Mouse (Mus musculus) activated CD4-positive, CD25-positive, alpha-beta regulatory T cell, adult 4 months (primary cell): Measurements from ENCODE around the gene Dhh. TPM values are rescaled to one million over a fixed set of nuclear protein-coding genes. Genes with fewer than 3 reads are reported as not detected.

ENCODE experiments used
- ATAC-seq: one replicate; pipeline ENCODE4 v1.8.0; 2017
- polyA plus RNA-seq, 2 experiments: library from polyadenylated mRNA; unstranded; fragments of 100-300 nt; shearing (Covaris generic); gene quantifications; one replicate each; pipeline ENCODE4 v1.2.1; 2017

Gene Dhh
- polyA plus RNA-seq, 2 experiments from 2014 or later = 0.11 to 0.15 TPM

DNA sequence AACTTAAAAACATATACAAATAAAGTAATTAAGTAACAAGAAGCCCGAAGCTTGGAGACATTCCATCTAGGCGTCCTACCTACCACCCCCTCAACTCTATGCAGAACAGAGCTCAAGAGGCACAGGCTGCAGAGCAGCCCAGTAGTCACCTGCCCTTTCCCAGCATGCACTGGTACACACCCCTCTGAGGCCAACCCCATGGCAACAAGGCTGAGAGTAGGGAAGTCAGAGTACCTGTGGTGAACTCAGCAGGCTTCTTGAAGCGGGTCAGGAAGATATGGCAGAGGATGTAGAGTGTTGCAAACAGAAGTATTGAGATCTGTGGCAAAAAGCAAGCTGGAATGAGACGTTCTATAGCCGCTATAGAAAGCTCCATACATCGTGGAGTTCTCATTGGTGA, 16.6 kb upstream of the Dhh start:
- no peak for ATAC-seq

DNA sequence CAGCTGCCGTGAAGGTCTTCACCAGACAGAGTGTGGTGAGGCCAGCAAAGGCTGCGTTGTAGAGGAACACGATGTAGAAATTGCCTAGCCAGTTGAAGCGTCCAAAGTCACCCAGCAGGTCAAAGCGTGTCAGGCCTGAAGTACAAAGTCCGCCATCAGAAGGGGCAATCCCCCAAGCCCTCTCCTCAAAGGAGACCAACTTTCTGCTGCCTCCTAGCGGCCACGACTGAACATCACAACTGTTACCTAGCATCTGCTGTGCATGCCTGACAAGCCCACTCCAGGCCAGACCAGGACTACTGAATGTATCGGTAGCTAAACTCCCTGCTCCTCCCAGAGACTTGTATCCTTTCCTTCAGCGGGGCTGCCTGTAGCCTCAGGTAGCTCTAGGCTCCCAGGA, 6.4 kb upstream of the Dhh start:
- ATAC-seq = no peak

DNA sequence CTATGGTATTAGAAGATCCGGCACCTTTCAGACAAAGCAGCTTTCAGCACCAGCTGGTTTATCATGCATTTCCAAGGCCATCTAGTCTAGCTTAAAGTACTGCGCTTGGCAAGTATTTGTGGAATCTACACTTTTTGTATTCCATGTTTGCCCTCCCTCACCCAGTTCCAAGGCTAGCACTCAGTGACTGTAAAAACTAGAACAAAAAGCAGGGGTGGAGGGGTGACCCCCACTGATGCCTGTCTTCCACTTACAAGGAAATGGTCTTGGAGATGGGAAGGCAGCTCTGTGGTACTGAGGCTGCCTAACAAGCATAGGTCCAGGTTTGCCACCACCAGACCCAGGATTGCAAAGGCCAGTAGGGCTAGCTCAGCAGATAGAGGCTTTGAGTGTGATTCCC, 4.3 kb upstream of the Dhh start:
- ATAC-seq = no peak

DNA sequence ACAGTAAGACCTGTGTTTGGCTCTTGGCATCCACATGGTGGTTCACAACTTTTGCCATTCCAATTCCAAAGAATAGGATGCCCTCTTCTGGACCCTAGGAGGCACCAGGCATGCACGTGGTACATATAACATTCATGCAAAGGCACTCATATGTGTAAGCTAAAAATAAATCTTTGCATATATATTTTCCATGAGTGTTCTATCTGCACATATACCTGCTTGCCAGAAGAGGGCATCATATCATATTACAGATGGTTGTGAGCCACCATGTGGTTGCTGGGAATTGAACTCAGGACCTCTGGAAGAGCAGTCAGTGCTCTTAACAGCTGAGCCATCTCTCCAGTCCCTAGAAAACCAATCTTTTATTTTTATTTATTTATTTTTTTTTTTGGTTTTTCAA, 3.2 kb upstream of the Dhh start:
- ATAC-seq = no peak

DNA sequence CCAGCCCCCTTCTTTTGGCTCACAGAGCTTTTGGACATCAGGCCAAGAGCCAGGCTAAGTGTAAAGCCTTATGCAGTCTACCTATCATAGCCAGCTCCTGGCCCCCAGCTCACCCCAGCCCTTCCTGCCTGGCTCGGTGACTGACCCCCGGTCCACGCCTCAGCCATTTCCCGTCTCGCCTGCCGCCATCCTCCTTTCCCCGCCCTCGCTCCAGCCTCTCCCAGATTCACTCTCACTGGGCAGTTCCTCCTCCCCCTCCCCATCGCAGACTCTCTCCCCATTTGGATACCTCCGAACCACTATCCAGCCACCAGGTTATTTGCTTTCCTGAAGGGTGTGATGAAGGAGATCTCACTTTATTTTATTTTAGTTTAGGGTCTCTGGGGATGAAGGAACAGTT, 845 bp downstream of the Dhh start:
- no peak for ATAC-seq

DNA sequence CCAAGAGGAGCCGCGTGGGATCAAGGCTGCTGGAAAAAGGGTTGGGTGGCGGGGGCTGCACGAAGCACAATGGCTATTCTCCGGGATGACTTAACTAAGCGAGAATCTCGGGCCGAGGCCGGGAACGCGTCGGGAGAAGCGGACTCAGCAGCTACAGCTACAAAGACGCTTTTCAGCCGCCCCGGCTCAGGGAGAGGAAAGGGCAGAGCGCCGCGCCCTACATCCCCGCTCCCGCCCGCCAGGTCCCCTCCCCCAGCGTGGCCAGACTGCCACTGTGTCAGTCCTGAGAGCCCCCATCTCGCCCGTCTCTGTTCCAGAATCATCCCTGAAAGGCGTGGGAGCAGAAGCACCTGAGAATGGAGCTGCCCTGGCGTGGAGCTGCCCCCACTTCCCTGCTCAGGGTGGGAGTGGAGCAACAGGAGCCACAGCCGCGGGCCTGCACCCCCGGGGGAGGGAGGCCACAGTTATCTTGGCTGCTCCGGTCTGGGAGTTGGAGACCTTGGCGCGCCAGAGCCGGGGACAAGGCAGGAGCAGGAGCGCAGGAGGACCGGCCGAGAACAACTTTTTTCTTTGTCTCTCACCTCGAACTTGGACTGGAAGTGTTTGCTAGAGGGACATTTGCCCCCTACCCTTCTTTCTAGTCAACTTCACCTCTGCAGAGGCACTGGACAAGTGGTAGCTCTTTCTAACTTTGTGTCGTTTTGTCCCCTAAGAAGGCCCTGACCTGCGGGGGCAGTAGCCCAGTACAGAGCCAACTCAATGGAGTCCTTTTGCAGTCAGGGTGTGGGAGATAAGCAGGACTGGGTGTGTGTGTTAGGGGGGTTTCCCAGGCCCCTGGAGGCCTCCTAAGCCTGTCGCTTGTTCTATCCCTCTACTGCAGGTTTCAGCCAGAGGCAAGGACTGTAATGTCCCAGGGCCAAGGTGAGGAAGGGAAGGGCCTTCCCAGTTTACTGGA, 2.4 kb downstream of the Dhh start:
- no peak for ATAC-seq

DNA sequence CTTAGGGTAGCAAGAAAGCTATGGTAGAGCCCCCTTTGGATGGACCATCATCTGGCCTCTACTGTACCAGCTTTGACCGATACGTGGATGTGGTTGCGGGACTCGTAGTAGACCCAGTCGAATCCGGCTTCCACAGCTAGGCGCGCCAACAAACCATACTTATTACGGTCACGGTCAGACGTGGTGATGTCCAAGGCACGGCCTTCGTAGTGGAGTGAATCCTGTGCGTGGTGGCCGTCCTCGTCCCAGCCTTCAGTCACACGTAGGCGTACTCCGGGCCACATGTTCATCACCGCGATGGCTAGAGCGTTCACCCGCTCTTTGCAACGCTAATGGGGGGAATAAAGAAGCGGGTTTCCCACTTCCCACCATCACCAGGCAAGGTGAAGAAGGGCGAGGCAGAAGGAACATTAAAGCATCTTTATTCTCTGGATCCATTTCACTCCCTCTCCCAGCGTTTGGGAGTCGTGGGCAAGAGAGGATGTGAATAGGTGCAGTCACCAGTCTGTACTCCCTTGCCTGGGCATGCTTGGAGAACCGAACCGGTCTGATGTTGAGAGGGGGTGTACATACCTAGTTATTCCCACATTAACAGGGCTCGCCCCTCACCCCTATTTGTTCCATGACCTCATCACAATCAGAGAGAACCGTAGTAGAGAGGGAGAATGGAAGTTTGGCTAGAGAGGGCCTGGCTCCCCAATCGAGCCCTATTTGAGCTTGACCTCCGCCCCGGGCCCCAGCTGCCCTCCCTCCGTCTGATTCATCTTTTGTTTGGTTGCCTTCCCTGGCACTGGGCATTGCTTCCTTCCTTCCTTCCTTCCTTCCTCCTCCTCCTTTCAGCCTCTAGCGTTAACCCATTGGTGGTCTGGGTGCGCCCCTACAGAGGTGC, 3.4 kb downstream of the Dhh start:
- ATAC-seq = no peak

DNA sequence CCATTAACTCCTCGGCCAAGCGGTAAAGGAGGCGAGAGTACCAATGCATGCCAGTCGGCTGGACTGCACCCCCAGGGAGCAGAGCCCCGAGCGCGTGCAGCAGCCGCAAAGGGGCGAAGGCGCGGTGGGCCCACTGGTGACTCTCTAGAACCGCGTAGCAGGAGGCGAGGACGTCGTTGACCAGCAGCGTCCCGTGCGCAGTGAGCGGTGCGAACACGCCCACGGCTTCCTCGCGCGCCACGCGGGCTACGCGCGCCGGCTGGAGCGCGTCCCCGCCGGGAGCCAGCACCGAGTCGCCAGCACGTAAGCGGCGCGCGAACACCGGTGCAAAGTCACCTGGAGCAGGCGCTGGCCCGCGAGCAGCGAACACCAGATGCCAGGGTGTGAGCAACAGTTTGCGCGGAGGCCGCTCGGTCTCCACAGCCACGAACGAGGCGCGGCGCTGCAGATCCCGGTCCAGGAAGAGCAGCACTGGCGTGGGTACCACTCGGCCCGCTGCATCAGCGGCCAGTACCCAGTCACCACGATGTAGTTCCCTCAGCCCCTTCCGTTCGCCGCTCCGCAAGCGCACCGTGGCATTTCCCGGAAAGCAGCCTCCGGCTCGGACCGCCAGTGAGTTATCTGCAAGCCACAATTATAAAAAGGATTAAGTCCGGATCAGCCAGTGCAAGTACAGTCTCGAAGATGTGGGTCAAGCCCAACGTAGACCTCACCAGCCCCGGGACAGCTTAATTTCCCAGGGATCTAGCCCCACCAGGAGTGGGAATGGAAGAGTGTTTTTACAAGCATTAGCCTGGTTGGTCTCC, 4.2 kb downstream of the Dhh start, which contains the start of gene Rhebl1:
Gene Rhebl1 (minus strand): TSS at position 601 of the 806 bp plus-strand sequence.
- peak; percentile 21 for ATAC-seq

DNA sequence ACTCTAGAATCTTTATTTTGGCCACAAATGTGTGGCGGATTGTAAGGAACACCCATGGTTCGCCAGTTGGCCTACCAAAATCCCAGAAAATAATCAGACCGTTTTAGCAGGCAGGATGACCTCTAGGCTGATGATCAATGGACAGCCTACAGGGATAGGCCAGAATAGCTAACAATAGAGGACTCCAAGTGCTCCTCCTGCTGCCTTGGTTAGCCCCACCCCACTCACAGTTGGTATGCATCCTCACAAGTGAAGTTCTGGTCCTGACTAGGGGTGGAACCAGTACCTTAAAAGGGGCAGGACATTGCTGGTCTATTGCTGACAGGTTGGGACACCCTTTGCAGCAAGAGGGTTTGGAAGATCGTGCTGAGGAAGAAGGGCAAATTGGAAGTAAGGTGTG, 5.3 kb downstream of the Dhh start:
- no peak for ATAC-seq

DNA sequence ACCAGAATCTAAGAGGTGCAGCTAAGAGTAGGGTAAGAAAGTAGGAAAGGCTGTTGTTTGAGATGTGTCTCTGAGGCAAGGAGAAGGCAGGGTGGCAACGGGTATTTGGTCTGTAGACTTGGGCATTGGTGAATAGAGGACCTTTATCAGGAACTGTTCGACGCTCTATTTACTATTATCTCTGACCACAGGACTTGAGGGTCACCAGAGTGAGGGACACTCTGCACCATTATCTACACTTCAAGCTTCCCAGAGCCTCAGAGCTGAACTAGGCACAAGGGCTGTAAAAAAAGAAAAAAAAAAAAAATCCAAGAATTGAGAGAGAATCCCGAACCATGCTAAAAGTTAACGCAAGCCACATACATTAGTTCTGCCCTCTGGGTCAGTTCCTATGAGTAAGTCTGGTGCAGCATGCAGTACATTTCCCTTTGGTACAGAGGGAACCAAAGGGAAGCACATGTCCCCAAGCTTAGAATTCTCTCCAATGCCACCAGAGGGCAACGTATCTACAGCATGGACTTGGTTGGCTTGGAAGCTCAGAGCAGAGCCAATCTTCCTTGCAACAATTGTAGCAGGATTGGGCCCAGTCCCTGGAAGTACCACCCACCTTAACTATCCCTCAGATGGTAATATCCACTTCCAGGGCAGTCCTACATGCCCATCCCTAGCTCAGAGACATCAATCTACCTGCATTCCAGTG, 6.3 kb downstream of the Dhh start:
- ATAC-seq = peak; percentile 78

DNA sequence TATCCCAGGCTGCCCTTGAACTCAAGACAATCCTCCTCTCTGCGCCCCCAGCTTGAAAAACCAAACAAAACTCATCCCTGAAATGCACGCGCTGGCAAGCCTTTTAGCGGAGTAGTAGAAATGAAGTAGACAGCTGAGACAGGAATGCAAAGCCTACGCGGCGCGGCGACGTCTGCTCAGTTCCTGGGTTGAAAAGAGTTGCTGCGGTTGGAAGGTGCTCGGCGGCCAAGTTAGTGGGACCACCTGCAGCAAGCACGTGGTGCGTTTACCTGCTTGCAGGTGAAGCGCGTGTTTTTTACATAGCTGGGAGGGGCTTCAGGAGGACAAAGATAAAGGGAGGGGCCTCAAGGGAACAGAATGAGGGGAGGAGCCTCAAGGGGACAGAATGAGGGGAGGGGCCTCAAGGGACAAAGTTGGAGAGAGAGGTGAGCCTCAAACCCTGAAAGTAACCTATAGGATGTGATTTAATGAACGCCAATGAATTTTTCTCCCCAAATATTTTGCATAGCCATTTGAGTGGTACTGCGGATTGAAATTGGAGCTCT, 7.1 kb downstream of the Dhh start:
- no peak for ATAC-seq

DNA sequence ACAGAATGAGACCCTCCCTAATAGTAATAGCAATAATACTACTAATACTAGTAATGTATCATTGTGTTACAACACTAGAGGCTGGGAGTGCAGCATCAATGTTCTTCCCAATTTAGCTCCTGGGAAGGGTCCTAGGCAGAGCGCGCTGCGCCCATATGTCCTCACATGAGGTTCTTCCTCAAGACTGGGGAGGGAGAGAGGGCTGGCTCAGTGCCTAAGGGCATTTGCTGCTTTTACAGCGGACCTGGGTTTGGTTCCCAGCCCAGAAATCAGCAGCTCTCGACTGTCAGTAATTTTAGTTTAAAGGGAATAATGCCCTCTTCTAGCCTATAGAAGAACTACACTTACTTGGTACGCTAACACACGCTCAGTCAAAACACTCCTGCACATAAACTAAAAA, 10.8 kb downstream of the Dhh start:
- no peak for ATAC-seq

DNA sequence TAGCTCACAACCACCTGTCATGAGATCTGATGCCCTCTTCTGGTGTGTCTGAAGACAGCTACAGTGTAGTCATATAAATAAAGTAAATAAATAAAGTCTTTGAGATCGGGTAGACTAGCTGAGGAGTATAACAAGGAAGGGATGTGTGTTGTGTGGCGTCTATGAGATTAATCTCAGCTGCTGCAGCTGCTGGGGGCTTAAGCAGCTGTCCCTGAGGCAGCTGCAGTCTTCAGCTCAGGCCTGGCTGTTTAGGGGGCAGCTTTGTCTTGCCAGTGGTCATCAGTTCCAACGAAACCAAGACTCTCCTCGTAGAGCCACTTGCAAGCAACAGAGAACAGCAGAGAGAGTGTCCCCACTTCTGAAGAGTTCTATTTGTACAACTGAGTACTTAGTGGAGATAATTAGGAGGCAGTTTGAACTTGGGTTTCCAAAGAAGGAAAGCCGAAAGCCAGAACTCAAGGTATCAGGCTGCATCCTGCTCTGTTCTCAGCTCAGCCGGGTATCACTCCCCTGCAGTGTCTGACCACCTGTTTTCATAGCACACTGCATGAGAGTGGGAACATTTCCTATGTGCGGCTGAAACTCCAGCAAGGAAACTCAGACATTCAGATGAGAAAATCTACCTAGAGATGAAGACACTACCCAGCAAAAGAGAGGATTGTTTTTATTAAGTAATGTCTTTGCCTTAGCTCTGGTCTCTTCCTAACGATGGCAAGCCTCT, 11.5 kb downstream of the Dhh start:
- ATAC-seq = no peak

DNA sequence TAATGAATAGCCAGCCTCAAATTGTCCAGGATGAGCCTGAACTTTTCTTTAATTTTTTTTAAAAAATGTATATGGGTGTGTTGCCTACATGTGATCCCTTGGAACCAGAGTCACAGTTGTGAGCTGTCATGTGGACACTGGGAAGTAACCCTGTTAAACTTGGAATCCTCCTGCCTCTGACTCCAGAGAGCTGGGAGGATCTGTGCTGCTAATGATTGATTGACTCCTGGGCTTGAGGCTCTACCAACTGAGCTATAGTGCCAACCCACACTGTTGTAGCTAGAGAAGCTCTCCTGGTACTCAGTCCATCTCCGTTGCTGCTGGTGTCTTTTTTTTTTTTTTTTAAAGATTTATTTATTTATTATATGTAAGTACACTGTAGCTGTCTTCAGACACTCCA, 14.2 kb downstream of the Dhh start:
- no peak for ATAC-seq

DNA sequence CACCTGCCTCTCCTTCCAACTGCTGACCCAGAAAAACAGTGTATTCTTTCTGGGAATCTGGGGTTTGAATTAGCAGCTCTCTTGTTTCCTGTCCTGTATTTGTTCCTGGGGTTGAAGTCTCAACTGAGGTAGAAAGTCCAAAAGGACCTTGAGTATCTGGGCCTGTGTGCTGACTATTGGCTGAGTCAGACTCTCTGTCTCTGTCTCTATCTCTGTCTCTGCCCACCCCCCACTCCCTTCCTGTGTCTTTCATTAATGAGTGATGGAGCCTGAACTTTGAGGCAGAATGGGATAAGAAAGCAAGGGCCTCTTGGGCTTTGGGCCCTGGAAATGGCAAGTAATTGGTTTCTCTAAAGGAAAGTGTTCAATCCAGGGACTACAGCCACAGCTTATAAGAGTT, 14.7 kb downstream of the Dhh start:
- no peak for ATAC-seq

DNA sequence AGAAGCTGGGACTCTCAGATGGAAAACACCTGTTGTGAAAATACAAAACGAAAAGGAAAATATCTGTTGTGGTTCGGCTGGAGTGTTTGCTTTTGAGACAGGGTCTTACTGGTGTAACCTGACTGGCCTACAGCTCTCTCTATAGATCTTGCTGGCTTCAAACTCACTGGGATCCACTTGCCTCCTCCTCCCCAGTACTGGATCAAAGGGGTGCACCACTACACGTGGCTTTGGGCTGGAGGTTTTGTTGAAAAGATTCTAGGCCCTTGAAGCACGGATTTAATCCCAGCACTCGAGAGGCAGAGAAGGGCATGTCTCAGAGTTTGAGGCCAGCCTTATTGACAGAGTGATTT, 16.7 kb downstream of the Dhh start:
- no peak for ATAC-seq

DNA sequence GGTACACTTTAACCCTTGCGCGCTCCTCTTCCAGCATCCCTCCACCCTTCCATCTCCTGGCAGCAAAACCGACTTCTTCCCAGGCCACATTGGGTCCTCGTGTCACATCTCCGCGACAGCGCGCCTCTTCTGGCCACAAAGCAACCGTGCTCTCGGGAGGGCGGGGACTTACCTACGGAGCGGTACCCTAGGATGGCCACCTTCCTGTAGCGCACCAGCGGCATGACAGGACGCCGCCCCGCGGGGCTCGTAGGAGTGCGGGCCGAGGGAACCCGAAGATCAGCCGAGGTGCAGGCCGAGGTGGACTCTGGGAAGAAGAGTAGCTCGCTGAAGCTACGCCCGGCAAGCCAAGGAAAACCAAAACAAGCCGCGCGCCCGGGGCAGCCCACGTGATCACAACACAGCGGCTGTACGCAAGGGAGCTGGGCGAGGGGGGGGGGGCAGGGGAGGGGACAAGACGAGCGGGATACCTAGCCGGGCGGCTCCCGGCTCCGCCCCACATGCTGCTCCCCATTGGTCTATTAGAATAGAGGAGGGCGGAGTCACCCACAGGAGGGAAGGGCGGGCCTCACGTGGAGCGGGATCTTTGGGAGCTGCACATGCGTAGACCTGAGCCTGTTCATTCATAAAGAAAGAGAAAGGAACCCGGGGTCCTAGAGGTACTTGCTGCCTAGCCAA, 17.2 kb downstream of the Dhh start:
- ATAC-seq = peak; percentile 84

DNA sequence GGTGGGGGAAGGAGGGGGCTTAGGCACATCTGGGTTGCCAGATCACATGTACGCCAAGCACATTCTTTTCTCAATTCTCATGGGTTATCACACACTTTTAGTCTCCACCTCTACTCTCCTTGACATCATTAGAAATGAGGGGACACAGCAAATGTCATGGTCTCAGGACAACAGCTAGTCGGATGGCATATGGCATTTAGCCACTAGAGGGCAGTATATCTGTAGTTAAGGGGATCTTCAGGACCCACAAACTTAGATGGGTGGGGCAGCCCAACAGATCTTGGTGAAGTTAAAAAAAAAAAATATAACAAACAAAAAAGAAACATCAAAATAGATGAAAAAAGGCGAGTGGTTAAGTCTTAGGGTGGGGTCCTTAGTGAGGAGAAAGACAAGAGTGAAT, 21.0 kb downstream of the Dhh start:
- ATAC-seq = no peak

DNA sequence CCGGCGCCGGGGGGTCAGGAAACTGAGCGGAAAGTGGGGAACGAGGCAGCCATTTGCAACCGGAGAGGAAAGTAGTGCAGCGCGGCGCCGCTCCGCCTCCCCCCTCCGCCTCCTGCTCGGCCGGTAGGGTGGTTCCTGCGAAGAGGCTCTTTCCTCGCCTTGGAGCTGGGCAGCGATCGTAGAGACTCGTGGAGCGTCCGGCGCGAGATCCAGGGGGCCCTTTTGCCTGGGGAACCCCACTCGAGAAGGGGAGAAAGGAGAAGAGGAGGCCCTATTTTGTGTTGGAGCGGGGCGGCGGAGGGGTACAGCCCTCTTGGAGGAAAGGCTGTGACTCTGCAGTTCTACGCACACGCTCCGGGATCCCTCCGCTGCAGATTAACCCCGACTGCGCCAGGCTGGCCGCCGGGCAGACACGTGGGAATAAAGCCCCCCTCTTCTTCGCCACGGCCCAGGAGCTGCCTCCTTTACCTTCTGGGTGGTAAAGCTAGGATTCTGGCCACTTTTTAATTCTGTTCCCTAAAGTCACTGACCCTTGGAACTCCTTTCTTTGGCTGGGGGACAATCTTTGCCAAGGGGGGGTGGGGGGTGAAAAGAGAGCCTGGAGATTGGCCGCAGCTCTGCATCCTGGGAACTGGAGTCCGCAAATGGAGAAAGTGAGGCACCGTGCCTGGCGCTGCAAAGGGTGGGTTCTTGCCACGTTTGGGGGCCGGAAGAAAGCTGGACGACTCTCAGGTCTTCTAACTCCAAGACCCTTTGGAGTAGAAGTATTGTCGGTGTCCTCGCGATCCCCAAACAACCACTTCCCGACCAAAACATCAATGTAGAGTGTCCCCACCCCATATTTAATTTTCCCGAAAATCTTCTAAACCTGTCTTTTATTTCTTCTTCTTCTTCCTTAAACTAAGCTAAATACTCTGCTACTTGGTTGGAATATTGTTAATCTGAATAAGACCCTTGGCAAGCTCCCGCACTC, 26.1 kb downstream of the Dhh start:
- ATAC-seq = peak; percentile 64
